Mouse (Mus musculus) MEL (cell line): ENCODE data around the gene Mid1. TPM values are rescaled to one million over a fixed set of nuclear protein-coding genes. Genes with fewer than 3 reads are reported as not detected.

Source experiments
- DNase-seq: peaks from one replicate; pipeline ENCODE4 v3.0.0; 2011; ENCODE audit warnings: low read depth, low spot score
- H3K27ac ChIP-seq: 2 replicates; pipeline ENCODE4 v1.5.1; 2012; ENCODE audit warnings: low read depth, mild to moderate bottlenecking, control low read depth, low read length, moderate library complexity; ENCODE audit not compliant: control insufficient read depth
- H3K27me3 ChIP-seq, 2 experiments: fragments of 150-350 bp in 1 of 2; sonication (generic) in 1 of 2; 2 replicates each; pipeline ENCODE4 v1.6.1; 2012; ENCODE audit warnings: low read length in 2 of 2, mild to moderate bottlenecking in 2 of 2, improper control_type of control experiment in 1 of 2, moderate library complexity in 1 of 2; ENCODE audit not compliant: insufficient read depth in 2 of 2, control insufficient read depth in 1 of 2
- H3K36me3 ChIP-seq, 2 experiments: 2 replicates each; pipeline ENCODE4 v1.6.1; 2012 to 2014; ENCODE audit warnings: low read length in 2 of 2, improper control_type of control experiment in 1 of 2, inconsistent platforms in 1 of 2, mild to moderate bottlenecking in 1 of 2; ENCODE audit not compliant: insufficient read depth in 2 of 2, control insufficient read depth in 1 of 2
- H3K4me1 ChIP-seq, 2 experiments: fragments of 150-350 bp in 1 of 2; sonication (generic) in 1 of 2; 2 replicates each; pipeline ENCODE4 v1.6.1; 2012; ENCODE audit warnings: low read length in 2 of 2, improper control_type of control experiment in 1 of 2, mild to moderate bottlenecking in 1 of 2; ENCODE audit not compliant: insufficient read depth in 2 of 2, control insufficient read depth in 1 of 2
- H3K4me3 ChIP-seq, 2 experiments: fragments of 150-350 bp in 1 of 2; sonication (generic) in 1 of 2; 2 replicates each; pipeline ENCODE4 v1.5.1; 2012; ENCODE audit warnings: low read depth in 2 of 2, low read length in 2 of 2, mild to moderate bottlenecking in 2 of 2, moderate library complexity in 2 of 2, control low read depth in 1 of 2, improper control_type of control experiment in 1 of 2; ENCODE audit not compliant: control insufficient read depth in 1 of 2, insufficient read depth in 1 of 2
- H3K79me2 ChIP-seq: 2 replicates; pipeline ENCODE4 v1.6.1; 2012; ENCODE audit warnings: mild to moderate bottlenecking, low read length, moderate library complexity; ENCODE audit not compliant: control insufficient read depth, poor library complexity, insufficient read depth
- H3K9ac ChIP-seq: 2 replicates; pipeline ENCODE4 v1.6.1; 2012; ENCODE audit warnings: low read depth, mild to moderate bottlenecking, control low read depth, low read length, moderate library complexity; ENCODE audit not compliant: control insufficient read depth, poor library complexity, severe bottlenecking
- H3K9me3 ChIP-seq: fragments of 150-350 bp; sonication (generic); replicated peaks from 2 replicates; pipeline ENCODE4 v1.6.1; 2012; ENCODE audit warnings: mild to moderate bottlenecking, low read length, improper control_type of control experiment, moderate library complexity; ENCODE audit not compliant: insufficient read depth
- BHLHE40 ChIP-seq: IDR thresholded peaks from 2 replicates; pipeline ENCODE4 v1.6.1; 2012; ENCODE audit warnings: low read depth, mild to moderate bottlenecking, inconsistent platforms, low read length, improper control_type of control experiment, borderline replicate concordance
- CHD1 ChIP-seq: IDR thresholded peaks from 2 replicates; pipeline ENCODE4 v1.6.1; 2012; ENCODE audit warnings: low read depth, mild to moderate bottlenecking, inconsistent platforms, low read length, improper control_type of control experiment
- ELF1 ChIP-seq: IDR thresholded peaks from 2 replicates; pipeline ENCODE4 v1.6.1; 2014; ENCODE audit warnings: low read depth, mild to moderate bottlenecking, inconsistent platforms, low read length, improper control_type of control experiment, moderate library complexity
- GABPA ChIP-seq: IDR thresholded peaks from 2 replicates; pipeline ENCODE4 v1.6.1; 2012; ENCODE audit warnings: low read depth, mild to moderate bottlenecking, inconsistent platforms, low read length, improper control_type of control experiment, moderate library complexity
- GATA1 ChIP-seq: IDR thresholded peaks from 2 replicates; pipeline ENCODE4 v1.6.1; 2011; ENCODE audit warnings: low read depth, low read length, improper control_type of control experiment
- HCFC1 ChIP-seq: IDR thresholded peaks from 2 replicates; pipeline ENCODE4 v1.6.1; 2012; ENCODE audit warnings: low read depth, mild to moderate bottlenecking, inconsistent platforms, low read length, improper control_type of control experiment, moderate library complexity
- JUND ChIP-seq: IDR thresholded peaks from 2 replicates; pipeline ENCODE4 v1.6.1; 2011; ENCODE audit warnings: low read depth, mild to moderate bottlenecking, improper control_type of control experiment, low read length
- MAX ChIP-seq: IDR thresholded peaks from 2 replicates; pipeline ENCODE4 v1.6.1; 2011; ENCODE audit warnings: low read length, improper control_type of control experiment
- MAZ ChIP-seq: IDR thresholded peaks from 2 replicates; pipeline ENCODE4 v1.6.1; 2012; ENCODE audit warnings: low read depth, mild to moderate bottlenecking, inconsistent platforms, low read length, improper control_type of control experiment
- MYB ChIP-seq: IDR thresholded peaks from 2 replicates; pipeline ENCODE4 v1.6.1; 2011; ENCODE audit warnings: mild to moderate bottlenecking, low read depth, low read length, improper control_type of control experiment
- NELFE ChIP-seq: IDR thresholded peaks from 2 replicates; pipeline ENCODE4 v1.6.1; 2011; ENCODE audit warnings: low read depth, low read length, improper control_type of control experiment
- NRF1 ChIP-seq: IDR thresholded peaks from 2 replicates; pipeline ENCODE4 v1.6.1; 2014; ENCODE audit warnings: low read depth, mild to moderate bottlenecking, inconsistent platforms, low read length, improper control_type of control experiment, moderate library complexity; ENCODE audit not compliant: poor library complexity, insufficient read depth, severe bottlenecking
- POLR2A ChIP-seq, 2 experiments: IDR thresholded peaks; 2 replicates each; pipeline ENCODE4 v1.6.1; 2011 to 2012; ENCODE audit warnings: low read length in 2 of 2, mild to moderate bottlenecking in 2 of 2, control low read depth in 1 of 2, improper control_type of control experiment in 1 of 2, low read depth in 1 of 2, moderate library complexity in 1 of 2; ENCODE audit not compliant: control insufficient read depth in 1 of 2, insufficient read depth in 1 of 2, poor library complexity in 1 of 2
- SMC3 ChIP-seq: IDR thresholded peaks from 2 replicates; pipeline ENCODE4 v1.6.1; 2011; ENCODE audit warnings: low read depth, low read length, improper control_type of control experiment
- TCF12 ChIP-seq: IDR thresholded peaks from 2 replicates; pipeline ENCODE4 v1.6.1; 2014; ENCODE audit warnings: low read depth, mild to moderate bottlenecking, inconsistent platforms, low read length, improper control_type of control experiment, moderate library complexity
- UBTF ChIP-seq: IDR thresholded peaks from 2 replicates; pipeline ENCODE4 v1.6.1; 2012; ENCODE audit warnings: low read depth, mild to moderate bottlenecking, inconsistent platforms, low read length, improper control_type of control experiment, moderate library complexity, borderline replicate concordance; ENCODE audit not compliant: insufficient read depth
- USF1 ChIP-seq: IDR thresholded peaks from 2 replicates; pipeline ENCODE4 v1.6.1; 2014; ENCODE audit warnings: low read depth, mild to moderate bottlenecking, inconsistent platforms, low read length, improper control_type of control experiment, moderate library complexity
- USF2 ChIP-seq, 2 experiments: IDR thresholded peaks; 2 replicates each; pipeline ENCODE4 v1.6.1; 2011 to 2012; ENCODE audit warnings: improper control_type of control experiment in 2 of 2, low read length in 2 of 2, borderline replicate concordance in 1 of 2, inconsistent platforms in 1 of 2, low read depth in 1 of 2, mild to moderate bottlenecking in 1 of 2; ENCODE audit not compliant: insufficient read depth in 1 of 2
- ZC3H11A ChIP-seq: IDR thresholded peaks from 2 replicates; pipeline ENCODE4 v1.6.1; 2012; ENCODE audit warnings: low read depth, mild to moderate bottlenecking, inconsistent platforms, low read length, improper control_type of control experiment
- ZKSCAN1 ChIP-seq: IDR thresholded peaks from 2 replicates; pipeline ENCODE4 v1.6.1; 2012; ENCODE audit warnings: low read depth, mild to moderate bottlenecking, inconsistent platforms, low read length, improper control_type of control experiment, moderate library complexity
- ZMIZ1 ChIP-seq: IDR thresholded peaks from 2 replicates; pipeline ENCODE4 v1.6.1; 2012; ENCODE audit warnings: low read depth, mild to moderate bottlenecking, inconsistent platforms, low read length, improper control_type of control experiment, moderate library complexity
- ZNF384 ChIP-seq: IDR thresholded peaks from 2 replicates; pipeline ENCODE4 v1.6.1; 2012; ENCODE audit warnings: low read depth, mild to moderate bottlenecking, inconsistent platforms, low read length, improper control_type of control experiment
- polyA plus RNA-seq, 2 experiments: library from polyadenylated mRNA; stranded (reverse) in 1 of 2; unstranded in 1 of 2; fragments of >175 nt in 1 of 2; fragments of >200 nt in 1 of 2; gene quantifications; 2 replicates each; pipeline versions ENCODE4 v1.2.1 to v1.2.4; 2012; ENCODE audit warnings: low replicate concordance in 2 of 2, low read depth in 1 of 2; ENCODE audit not compliant: insufficient read length in 2 of 2, insufficient read depth in 1 of 2, missing spikeins in 1 of 2
- total RNA-seq: library from RNA; depleted of rRNA; stranded (reverse); fragments of 300-350 nt; gene quantifications from 2 replicates; pipeline ENCODE4 v1.2.3, GENCODE M21; 2012

Mid1 gene
- total and polyA plus RNA-seq, 3 experiments = 1.4 to 7.8 TPM; not detected in 1

GRCm38 (mm10) chrX:169862440-169862839 is 177.4 kb downstream of the Mid1 start:
- H3K79me2 ChIP-seq = no peaks in the 10 kb centered on the region
- no peaks in the 10 kb centered on the region for H3K36me3 ChIP-seq
- DNase-seq = no peak
- TF ChIP-seq ZMIZ1 (no peak), POLR2A (IDR thresholded peaks at IDR 0.05; ENCODE audit: control insufficient read depth in 1 of 2, insufficient read depth in 1 of 2, low read depth in 1 of 2, low read length in 2 of 2, poor library complexity in 1 of 2) (no peak), GABPA (no peak), JUND (no peak), CHD1 (no peak), BHLHE40 (no peak), ZC3H11A (no peak), NELFE (no peak)
- no peaks in the 10 kb centered on the region for H3K9me3 ChIP-seq
- H3K27me3 ChIP-seq = peaks cover 2 to 3% of the 10 kb centered on the region in 2 experiments; a peak in 1 of 4 replicates
- no peak overlapping the region for H3K9ac ChIP-seq
- no peaks in the 10 kb centered on the region for H3K4me1 ChIP-seq
- H3K27ac ChIP-seq = no peak overlapping the region
- H3K4me3 ChIP-seq = no peak overlapping the region

DNA sequence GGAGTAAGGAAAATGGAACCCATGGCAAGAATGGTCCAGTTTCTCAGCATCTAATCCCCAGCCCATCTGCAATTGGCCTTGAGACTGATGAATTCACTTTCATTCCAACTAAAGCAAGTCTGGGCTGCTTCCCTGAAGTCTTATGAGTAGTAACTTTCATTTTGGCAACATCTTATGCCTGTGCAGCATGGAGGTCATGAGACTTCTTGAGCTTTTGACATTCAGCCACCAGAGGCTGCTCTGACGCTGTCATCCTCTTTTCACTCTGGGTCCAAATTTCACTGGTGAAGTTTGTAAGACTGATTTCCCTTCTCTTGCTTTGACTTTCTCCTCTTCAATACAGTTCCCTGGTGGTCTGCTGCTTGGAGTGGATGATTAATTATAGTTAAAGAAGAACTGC is 177.8 kb downstream of the Mid1 start:
- H3K9me3 ChIP-seq = no peaks in the 10 kb centered on the region
- no peak overlapping the region for H3K4me3 ChIP-seq
- no peak for TF ChIP-seq ZKSCAN1
- TF ChIP-seq UBTF = no peak
- no peak for TF ChIP-seq MYB
- TF ChIP-seq JUND = no peak
- no peak for TF ChIP-seq USF1
- no peak for TF ChIP-seq TCF12
- TF ChIP-seq SMC3 = no peak
- TF ChIP-seq NRF1 = no peak
- TF ChIP-seq ELF1 = no peak
- TF ChIP-seq HCFC1 = no peak
- TF ChIP-seq GABPA = no peak
- TF ChIP-seq GATA1 = no peak
- no peak for TF ChIP-seq ZNF384
- no peak for TF ChIP-seq ZMIZ1
- TF ChIP-seq MAZ = no peak
- TF ChIP-seq MAX = no peak
- no peak for TF ChIP-seq ZC3H11A
- TF ChIP-seq USF2 (IDR thresholded peaks at IDR 0.05; ENCODE audit: borderline replicate concordance in 1 of 2, insufficient read depth in 1 of 2, low read depth in 1 of 2, low read length in 2 of 2) = no peak
- no peaks in the 10 kb centered on the region for H3K4me1 ChIP-seq
- no peak overlapping the region for H3K27ac ChIP-seq
- no peak for DNase-seq
- no peaks in the 10 kb centered on the region for H3K36me3 ChIP-seq
- H3K9ac ChIP-seq = no peak overlapping the region
- no peaks in the 10 kb centered on the region for H3K79me2 ChIP-seq
- H3K27me3 ChIP-seq = peaks cover 2 to 3% of the 10 kb centered on the region in 2 experiments; a peak in 1 of 4 replicates
